Mouse (Mus musculus) layer of hippocampus, postnatal 14 days (tissue): ENCODE results near the gene Mfap1b. TPM values are rescaled to one million over a fixed set of nuclear protein-coding genes. Genes with fewer than 3 reads are reported as not detected.
"Not testable (repeated sequence)": the region's sequence is repeated elsewhere in the genome, so short reads cannot be mapped to it uniquely, and the experiment has no call there.

Experiments
- DNase-seq, 2 experiments: peaks; one replicate each; pipeline ENCODE4 v3.0.0; 2021 to 2022; ENCODE audit warnings: low spot score in 2 of 2, mixed read lengths in 1 of 2
- total RNA-seq, 2 experiments: library from RNA; stranded (reverse); gene quantifications; 2 replicates each; pipeline ENCODE4 v1.2.3; 2021

Gene Mfap1b
- total RNA-seq, 2 experiments from 2014 or later, result 38.0 to 40.6 TPM

DNA sequence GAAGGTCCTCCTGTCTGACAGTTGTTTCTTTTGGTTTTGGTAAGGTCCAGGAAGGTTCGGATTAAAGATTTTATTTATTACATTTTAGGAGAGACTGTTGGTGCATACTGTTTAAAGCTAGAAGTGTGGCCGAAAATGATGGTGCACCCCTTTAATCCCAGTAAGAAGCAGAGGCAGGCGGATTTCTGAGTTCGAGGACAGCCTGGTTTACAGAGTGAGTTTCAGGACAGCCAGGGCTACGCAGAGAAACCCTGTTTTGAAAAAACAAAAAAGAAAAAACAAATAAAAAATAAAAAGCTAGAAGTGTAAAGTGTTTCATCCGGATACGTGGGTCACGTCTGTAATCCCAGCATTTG, 291 bp upstream of the Mfap1b start:
- DNase-seq, result no peak

DNA sequence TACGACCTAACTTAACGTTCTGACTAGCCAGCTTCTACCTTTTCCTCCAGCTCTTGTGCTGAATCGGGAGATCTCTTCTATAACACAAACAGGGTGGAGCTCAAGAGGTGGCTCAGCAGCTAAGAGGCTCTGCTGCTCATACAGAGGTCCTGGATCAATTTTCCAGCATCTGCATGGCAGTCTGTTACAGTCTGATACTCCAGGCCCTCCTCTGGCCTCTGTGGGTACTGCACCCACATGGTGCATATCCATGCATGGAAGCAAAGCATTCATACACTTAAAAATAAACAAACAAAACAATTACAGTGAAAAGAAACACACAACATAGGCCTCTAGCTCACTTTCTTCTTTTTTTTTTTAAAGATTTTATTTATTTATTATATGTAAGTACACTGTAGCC, 1.1 kb downstream of the Mfap1b start:
- DNase-seq, result not testable (repeated sequence)

DNA sequence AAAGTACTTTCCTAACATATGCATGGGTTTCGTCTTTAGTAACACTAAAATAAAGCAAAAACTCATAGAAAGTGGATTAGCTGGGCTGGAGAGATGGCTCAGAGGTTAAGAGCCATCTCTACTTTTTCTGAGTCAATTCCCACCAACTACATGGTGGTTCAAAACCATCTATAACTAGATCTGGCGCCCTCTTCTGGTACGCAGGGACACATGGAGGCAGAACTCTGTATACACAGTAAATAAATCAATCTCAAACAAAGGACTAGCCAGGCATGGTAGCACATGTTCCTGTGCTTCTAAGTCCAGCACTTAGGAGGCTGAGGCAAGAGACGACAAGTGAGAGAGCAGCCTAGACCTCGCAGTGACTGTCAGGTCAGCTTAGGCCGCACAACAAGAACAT, 4.9 kb downstream of the Mfap1b start:
- DNase-seq, result not testable (repeated sequence)

DNA sequence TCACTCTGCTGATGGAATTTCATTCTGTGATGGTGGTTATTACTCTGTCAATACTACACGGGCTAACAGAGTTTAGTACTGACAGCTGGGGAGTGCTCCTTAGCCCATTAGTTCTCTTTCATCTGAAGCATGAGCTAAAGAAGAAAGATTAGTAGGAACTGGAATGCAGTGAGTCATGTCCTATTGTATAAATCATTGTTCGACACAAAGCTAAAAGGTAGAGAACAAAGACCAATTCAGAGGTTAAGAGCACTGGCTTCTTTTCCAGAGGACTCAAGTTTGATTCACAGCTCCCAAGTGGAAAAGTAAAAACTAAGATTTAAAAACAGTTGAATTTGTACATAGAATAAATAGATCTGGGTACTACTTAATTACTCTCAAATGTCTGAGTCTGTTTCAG, 13.8 kb downstream of the Mfap1b start:
- no peak for DNase-seq

DNA sequence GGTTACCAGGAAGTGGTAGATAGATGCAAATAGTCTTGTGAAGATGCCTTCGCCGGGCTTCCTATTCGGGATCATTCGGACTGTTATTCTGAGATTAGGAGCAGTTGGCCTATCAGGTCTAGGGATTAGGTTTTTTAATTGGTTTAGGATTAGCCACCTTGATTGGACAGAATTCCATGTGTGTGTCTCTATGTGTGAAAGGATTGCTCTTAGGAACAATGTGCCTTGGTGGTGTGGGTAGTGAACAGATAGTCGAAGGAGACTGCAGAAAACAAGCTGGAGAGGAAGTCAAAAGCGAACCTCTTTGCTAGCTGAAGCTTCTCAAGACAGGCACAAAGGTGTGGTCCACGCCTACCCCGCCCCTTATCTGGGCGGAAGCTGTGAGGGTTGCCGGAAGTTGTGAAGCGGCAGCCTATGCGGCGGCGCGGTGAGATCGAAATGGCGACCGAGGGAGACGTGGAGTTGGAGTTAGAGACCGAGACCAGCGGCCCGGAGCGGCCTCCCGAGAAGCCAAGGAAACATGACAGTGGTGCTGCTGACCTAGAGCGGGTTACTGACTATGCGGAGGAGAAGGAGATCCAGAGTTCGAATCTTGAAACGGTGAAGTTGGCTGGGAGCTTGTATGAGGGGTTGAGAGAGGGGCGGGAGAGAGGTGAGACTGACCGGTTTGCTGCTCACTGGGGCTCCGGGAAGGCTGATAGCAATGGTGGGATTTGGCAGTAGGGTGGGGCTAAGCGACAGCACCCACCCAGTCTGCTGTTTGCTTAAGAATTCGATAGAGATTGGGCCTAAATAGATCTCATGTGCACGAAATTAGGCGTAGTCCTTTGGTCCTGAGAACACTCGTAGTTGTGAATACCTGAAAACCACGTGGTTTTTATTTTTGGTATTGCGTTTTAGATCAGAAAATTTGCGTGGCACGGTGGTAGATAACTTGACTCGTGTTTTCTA, 16.9 kb downstream of the Mfap1b start, which contains the start of gene Serinc4:
TSS of gene Serinc4 (minus strand) at position 90 of the 951 bp plus-strand sequence.
- peak; percentile 83 to 84 for DNase-seq

DNA sequence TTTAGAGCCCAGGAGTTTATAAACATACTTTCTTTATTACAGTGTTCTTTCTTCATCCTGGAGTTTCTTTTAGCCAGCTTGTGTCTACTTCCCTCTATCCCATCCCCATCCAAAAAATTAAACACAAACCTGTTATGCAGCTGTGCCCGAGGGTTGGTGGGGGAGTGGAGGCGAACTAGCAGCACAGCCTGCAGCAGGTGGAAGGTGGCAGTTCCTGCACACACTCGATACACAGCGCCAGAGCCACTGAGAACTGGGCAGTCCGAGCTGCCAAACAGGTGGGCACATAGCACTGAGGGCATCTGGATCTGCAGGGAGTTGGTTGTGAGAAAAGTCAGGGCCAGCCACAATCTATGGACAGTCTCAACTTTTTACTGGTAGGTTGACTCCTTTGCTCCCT, 18.3 kb downstream of the Mfap1b start:
- DNase-seq, result no peak

DNA sequence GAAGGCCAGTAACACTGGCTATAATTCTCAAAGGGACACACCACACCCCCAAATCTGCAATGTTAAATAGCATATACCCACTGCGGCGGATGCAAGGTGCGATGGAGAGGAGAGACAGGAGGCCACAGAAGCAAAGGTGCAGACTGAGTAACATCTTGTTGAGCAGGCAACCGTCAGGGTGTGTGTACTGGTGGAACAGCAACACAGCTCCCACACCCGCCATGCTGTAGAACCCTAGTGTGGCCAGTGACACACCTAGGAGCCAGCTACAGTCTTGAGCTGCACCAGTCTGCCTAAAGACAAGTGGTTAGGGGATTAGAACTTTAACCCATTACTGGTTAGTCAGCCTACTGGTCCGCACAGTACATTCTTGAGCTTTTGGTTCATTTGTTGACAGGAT, 19.9 kb downstream of the Mfap1b start:
- no peak for DNase-seq

DNA sequence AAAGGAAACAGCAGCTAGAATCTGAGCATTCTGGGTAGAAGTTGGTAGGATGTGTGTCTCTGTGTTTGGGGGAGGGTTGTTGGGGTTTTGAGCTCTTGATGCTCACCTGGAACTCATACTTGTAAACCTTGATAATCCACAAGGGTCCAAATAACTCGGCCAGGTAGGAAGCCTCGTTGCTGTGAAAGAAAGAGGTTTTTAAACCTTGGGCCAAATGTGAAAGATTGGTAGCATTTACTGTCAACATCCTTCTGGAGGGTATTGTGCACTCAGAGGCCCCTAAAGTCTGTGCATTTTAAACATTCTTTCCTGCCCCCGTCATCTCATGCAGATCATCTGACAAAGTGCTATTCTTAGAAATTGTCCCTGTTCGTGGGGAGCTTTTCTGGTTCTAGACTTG, 20.9 kb downstream of the Mfap1b start, which contains the start of gene Hypk:
TSS of gene Hypk (plus strand) at position 301 of the 400 bp plus-strand sequence.
- DNase-seq, result no peak

DNA sequence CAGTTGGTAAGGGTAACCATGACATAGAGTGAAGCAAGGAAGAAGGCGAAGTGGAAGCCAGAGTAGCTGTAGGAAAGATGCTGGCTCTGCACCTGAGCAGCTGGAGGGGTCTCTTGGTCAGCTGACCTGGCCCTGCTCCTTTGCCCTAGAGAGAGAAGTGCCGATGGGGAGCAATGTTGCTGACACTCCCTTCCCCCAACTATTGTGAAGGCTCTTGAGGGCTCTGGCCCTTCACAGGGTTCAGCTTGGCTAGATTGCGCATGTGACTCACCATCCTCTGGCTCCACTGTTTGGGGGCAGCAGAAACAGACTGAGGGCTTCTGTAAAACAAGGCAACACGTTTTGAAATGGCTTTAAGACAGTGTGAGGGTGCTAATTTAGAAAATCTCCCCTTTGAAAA, 21.5 kb downstream of the Mfap1b start:
- DNase-seq, result no peak

DNA sequence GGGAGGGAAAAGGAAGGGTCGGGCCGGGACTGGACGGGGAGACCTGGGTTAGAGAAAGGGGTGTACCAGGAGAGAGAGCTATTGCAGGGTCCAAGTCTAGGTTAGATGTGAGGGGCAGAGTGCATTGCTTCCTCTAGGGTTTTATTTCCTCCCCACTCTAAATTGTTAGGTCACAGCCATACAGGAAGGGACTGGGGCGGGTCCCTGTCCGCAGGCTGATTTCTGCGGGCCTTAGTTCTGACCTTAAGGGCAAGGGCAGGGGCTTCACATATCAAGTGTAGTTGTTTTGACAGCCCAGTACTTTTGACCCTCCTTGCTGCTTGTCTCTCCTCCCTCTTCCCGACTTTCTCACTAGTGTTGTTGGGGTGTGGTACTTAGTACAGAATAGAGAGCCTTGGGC, 23.8 kb downstream of the Mfap1b start:
- DNase-seq, result no peak

DNA sequence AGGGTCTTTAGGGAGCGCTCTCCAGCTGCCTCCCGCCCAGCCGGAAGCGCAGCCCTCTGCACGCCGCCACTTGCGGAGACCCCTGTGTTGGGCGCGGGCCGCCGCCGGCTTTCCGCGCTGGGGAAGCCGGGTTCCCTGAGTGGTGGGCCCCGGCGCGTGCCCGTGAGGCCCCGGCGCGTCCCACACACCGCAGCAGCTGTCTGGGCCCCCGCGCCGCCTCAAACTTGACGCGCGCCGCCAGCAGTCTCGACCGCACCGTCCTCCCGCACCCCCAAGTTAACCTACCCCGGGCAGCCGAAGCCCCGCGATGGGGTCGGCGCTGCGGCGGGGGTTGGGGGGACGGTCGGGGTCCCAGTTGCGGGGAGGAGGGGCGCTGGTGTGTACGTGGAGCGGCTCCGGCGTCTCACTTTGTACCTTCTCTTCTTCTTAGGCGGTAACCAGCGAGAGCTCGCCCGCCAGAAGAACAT, 24.3 kb downstream of the Mfap1b start:
- DNase-seq, result no peak

DNA sequence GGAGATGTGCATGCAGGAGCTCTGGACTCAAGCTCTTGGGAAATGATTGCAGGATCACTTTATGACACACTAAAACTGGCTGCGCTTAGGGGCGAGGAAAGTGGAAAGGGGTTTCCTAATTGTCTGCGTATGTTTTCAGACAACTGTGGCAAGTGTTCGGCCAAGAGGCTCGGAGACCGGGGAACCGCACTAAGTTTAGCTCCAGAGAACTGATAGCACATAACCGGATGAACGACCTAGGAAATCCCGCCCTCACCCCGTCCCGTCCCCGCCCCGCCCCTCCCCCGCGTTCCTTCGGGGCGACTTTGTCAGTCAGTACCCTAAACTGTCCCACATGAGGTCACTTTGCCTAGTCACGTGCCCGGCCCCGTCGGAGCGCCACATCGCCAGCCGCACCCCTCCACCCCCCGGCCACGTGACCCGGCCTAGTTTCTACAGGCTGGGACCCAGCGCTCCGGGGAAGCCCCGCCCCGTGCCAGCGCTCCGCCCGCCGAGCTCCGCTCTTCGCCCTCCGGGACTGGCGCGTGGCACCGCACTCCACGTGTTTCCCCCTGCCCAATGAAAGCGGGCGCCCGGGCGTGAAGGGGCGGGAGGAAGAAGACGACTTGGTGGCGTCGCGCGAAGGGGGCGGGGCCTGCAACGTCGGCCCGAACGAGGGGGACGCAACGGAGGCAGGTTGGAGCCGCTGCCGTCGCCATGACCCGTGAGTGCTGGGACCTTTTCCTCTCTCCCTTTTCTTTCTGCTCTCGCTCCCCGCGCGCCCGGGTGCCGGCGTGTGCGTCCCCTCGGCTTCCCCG, 24.9 kb downstream of the Mfap1b start, which contains the start of gene Serf2:
TSS of gene Serf2 (plus strand) at position 457 of the 797 bp plus-strand sequence.
- DNase-seq, result peak; percentile 97 to 99

DNA sequence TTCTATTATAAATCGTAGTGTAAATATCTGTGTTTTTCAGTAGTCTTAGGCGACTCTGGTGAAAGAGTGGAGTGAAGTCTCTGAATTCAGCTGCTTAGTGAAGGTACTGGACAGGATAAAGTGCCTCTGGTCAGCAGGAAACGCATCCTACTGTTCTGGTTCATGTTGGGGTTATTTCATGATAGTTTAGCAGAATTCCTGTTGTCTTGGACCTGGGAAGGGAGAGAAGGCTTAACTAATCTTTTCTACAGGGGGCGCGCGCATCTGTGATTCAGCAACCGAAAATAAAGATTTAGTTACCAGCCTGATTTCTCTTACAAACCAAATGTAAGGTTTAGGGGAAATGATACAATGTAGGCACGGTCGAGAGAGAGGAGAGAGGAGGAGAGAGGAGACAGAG, 25.7 kb downstream of the Mfap1b start:
- DNase-seq, result peak in 1 of 2 experiments; percentile 49

DNA sequence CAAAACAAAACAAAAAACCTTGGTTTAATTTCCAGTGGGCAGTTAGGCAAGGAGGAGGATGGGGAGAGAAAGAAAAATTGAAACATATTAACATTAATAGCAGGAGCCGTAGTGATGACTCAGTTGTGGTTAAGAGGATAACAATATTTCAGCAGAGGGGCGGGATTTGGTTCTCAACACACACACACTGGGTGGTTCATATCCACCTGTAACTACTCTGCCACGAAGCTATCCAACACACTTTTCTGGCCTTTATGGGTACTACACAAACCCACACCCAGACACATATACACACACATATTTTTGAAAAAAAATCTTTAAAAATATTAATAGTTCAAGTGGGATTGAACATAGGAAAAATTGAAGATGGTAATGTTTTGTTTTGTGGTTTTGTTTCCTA, 26.9 kb downstream of the Mfap1b start:
- DNase-seq, result no peak

DNA sequence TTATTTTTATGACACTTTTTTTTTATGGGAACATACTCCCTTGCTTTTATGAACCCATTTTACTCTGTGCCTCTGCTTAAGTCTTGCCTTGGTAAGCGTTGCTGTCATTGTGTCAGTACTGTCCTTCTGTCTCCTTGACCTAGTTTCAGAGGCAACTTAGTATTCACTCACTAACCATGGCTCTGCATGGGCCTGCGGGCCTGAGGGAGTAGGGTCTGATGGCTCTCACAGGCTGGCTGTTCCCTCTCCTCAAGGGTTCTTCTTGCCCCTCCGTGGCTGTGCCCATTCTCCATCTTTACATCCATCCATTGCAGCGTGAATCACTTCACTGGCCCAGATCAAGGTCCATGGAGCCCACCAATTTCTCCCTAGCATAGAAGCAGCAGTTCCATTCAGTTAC, 27.4 kb downstream of the Mfap1b start:
- no peak for DNase-seq

DNA sequence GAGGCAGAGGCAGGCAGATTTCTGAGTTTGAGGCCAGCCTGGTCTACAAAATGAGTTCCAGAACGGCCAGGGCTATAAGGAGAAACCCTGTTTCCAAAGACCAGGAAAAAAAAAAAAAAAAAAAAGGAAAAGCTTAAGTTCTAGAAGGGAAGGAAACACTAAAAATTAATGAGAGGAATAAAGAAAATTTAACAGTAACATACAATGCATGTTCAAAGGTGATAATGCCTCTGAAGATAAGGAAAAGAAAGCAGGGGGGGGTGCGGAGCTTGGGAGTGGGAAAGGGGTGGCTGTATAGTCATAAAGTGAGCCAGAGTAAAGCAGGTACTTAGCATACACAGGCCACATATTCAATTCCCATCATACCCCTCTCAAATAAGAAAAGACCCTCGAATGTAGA, 28.8 kb downstream of the Mfap1b start:
- DNase-seq, result no peak

DNA sequence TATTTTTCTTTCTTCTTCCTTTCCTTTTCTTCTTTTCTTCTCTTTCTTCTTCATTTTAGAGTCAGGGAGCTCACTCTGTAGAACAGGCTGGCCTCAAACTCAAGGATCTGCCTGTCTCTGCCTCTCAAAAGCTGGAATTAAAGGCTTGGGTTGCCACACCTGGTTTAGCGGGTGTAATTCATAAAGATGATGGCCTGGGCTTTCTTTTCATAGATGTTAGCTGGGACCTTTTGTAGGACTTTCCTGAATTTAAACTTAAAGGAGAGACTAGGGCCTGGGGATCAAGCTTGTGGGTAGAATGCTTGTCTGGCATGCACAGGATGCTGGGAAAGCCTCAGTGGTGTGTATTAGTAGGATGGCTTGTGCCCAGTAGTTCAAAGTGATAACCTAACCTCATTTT, 29.7 kb downstream of the Mfap1b start, which contains the start of gene Ell3:
TSS of gene Ell3 (minus strand) at position 101 of the 400 bp plus-strand sequence.
- no peak for DNase-seq

DNA sequence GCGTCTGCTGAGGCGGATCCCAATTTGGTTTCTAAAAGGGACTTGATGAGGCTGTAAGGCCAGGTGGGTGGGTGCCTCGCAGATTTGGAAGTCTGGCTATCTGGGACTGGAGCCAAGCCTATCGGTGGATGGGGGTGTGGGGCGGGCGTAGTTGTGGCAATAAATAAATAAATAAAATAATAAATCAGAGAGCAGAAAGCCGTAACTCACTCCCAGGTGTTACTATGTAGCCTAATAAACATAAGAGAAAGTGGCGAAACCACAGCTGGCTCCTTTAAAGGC, 30.9 kb downstream of the Mfap1b start:
- no peak for DNase-seq

DNA sequence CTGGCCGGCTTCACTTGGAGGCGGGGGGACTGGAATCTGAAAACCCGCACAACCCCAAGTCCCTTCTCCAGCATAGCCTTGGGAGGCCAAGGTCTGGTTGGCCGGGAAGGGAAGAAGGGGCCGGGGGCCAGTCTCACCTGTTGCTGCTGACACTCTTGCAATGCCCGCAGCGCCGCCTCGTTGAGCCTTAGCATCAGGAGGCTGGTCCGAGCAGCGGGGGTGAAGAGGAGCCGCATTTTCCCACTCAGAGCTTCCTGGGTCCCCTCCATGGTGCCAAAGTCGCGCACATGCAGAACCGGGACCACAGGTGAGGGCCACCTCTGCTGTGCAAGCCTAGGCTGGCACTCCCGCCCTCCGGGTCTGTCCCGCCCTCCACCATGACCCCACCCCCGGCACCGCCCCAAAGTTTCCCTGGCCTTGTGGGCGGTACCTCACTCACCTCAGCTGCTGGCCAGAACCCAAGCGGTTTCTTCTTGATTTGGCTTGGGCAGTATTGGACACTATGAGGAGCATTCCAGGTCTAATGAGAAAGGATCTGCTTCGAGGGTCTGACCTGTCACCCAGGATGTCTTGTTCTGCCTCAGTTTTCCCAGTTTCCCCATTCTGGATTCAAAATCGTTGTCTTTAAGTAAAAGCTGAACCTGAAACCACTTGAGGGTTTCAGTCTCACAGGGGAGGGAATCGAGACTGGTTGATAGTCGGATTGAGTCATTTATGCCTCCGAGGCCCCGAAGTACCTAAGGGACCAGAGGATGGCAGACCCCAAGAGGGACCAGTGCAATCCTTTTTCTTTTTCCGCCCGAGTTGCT, 31.4 kb downstream of the Mfap1b start:
- no peak for DNase-seq

DNA sequence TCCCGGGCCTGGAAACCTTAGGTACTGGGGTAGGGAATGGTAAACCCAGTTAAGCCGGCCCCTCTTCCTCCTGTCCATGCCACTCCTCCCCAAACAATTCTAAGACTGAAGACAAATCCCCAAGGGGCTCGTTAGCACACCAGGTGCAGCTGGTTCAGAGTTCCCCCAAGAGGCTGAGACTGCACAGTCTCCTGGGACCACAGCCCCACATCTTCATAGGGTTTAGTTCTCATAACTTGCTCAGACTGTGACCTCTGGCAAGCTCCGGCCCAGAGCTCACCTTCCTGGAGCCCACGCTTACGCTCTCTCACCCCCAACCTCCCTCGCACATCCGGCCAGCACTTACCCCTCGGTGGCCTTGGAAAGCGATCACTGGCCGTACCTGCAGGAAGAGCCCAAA, 32.1 kb downstream of the Mfap1b start:
- DNase-seq, result no peak
